Mouse (Mus musculus): ENCODE results near the gene Zdhhc19.

The Zdhhc19 gene

GRCm38 (mm10) chr16:32608712-32609400 is 112.8 kb downstream of the Zdhhc19 start, which contains the start of gene Tfrc:
Gene Tfrc (plus strand): TSS chr16:32608920.
- in situ Hi-C loops (cut with MboI, MseI), result loop anchor here (5.0 kb wide), 1 partner anchor 97 kb away; no protein-coding TSS in a partner anchor

- in situ Hi-C loops (cut with MboI, MseI), result loop anchor here (5.0 kb wide), 1 partner anchor 97 kb away; no protein-coding TSS in a partner anchor
These were observed 113.3 kb downstream of the Zdhhc19 start for GRCm38 (mm10) chr16:32609401-32609779.

- in situ Hi-C loops (cut with MboI, MseI), result loop anchor here (10.0 kb wide), 2 partner anchors 326 to 1144 kb away; no protein-coding TSS in a partner anchor
These were observed 114.6 kb downstream of the Zdhhc19 start for GRCm38 (mm10) chr16:32610460-32611255.

All from T-helper 1 cell (primary cell).